Mouse (Mus musculus) lung, embryonic 14.5 days (tissue): ENCODE measurements around the gene Gm37240. TPM values are rescaled to one million over a fixed set of nuclear protein-coding genes. Genes with fewer than 3 reads are reported as not detected.
A peak's percentile ranks its signal among the peaks of the same experiment; 100 is the strongest.

Source experiments
- ATAC-seq: fragments of 200-750 bp; cut with Nextera tagmentation; 2 replicates; pipeline ENCODE4 v1.8.0; 2017; ENCODE audit warnings: mild to moderate bottlenecking, moderate TSS enrichment, moderate library complexity; ENCODE audit not compliant: insufficient read depth
- DNase-seq: peaks from one replicate; pipeline ENCODE4 v3.0.0-alpha.2; 2015
- H3K27ac ChIP-seq: fragments of 300-500 bp; sonication (generic); 2 replicates; pipeline ENCODE4 v1.5.1; 2014; ENCODE audit warnings: low read depth, mild to moderate bottlenecking, moderate library complexity
- H3K27me3 ChIP-seq: fragments of 300-500 bp; sonication (generic); 2 replicates; pipeline ENCODE4 v1.6.1; 2014; ENCODE audit warnings: low read length, control low read depth; ENCODE audit not compliant: insufficient read depth
- H3K36me3 ChIP-seq: fragments of 300-500 bp; sonication (generic); 2 replicates; pipeline ENCODE4 v1.6.1; 2014; ENCODE audit warnings: control low read depth; ENCODE audit not compliant: insufficient read depth
- H3K4me1 ChIP-seq: fragments of 300-500 bp; sonication (generic); 2 replicates; pipeline ENCODE4 v1.6.1; 2014; ENCODE audit warnings: antibody characterized with exemption, control low read depth; ENCODE audit not compliant: insufficient read depth
- H3K4me2 ChIP-seq: fragments of 300-500 bp; sonication (generic); 2 replicates; pipeline ENCODE4 v1.6.1; 2014; ENCODE audit warnings: mild to moderate bottlenecking
- H3K4me3 ChIP-seq: fragments of 300-500 bp; sonication (generic); 2 replicates; pipeline ENCODE4 v1.5.1; 2014; ENCODE audit warnings: low read depth, low read length
- H3K9ac ChIP-seq: fragments of 300-500 bp; sonication (generic); 2 replicates; pipeline ENCODE4 v1.6.1; 2014
- H3K9me3 ChIP-seq: fragments of 300-500 bp; sonication (generic); 2 replicates; pipeline ENCODE4 v1.6.1; 2016; ENCODE audit warnings: low read depth, low read length, control low read depth
- CTCF ChIP-seq: IDR thresholded peaks from 2 replicates; pipeline ENCODE4 v1.5.1; 2016; ENCODE audit warnings: antibody characterized with exemption, low read depth
- WGBS: fragments of 180-500 bp; shearing (Covaris S2); extraction: QIAGEN DNeasy Blood & Tissue Kit; methylation state at CpG from one replicate; pipeline ENCODE4 v1.1.7; 2014; 5-methylcytosine and 5-hydroxymethylcytosine counted together
- polyA plus RNA-seq: library from polyadenylated mRNA; unstranded; fragments of >200 nt; fragmentation: Nextera tagmentation; extraction: Ambion mirVana; gene quantifications from 2 replicates; pipeline ENCODE4 v1.2.1, GENCODE M21; 2014

Gm37240 gene
- polyA plus RNA-seq, 1 experiment from 2014 or later: 4.5 TPM

GRCm38 (mm10) chr3:84923670-84924069 is 963.6 kb downstream of the Gm37240 start:
- no peak for TF ChIP-seq CTCF
- no peaks in the 10 kb centered on the region for H3K36me3 ChIP-seq
- no peak overlapping the region for H3K9ac ChIP-seq
- no peaks in the 10 kb centered on the region for H3K9me3 ChIP-seq
- DNase-seq (no peak), ATAC-seq (no peak)
- no peak overlapping the region for H3K4me2 ChIP-seq
- no peaks in the 10 kb centered on the region for H3K27me3 ChIP-seq
- H3K4me3 ChIP-seq: no peak overlapping the region
- WGBS: 54% methylated on average over 1 of the region's 1 CpGs
- H3K27ac ChIP-seq: no peak overlapping the region
- no peaks in the 10 kb centered on the region; the same call in 1 of the 2 replicates for H3K4me1 ChIP-seq

- TF ChIP-seq CTCF: no peak
- Histone ChIP-seq H3K4me2 (no peak overlapping the region), H3K9me3 (no peaks in the 10 kb centered on the region), H3K27me3 (no peaks in the 10 kb centered on the region), H3K36me3 (no peaks in the 10 kb centered on the region), H3K4me3 (no peak overlapping the region), H3K27ac (no peak overlapping the region), H3K4me1 (no peaks in the 10 kb centered on the region; the same call in 1 of the 2 replicates), H3K9ac (no peak overlapping the region)
- WGBS: 88% methylated on average over 1 of the region's 1 CpGs
- ATAC-seq (no peak), DNase-seq (no peak)
Observed at GRCm38 (mm10) chr3:84923256-84923655, 964.1 kb downstream of the Gm37240 start.

- WGBS: 71% methylated on average over 6 of the region's 6 CpGs
- no peaks in the 10 kb centered on the region for H3K36me3 ChIP-seq
- H3K4me2 ChIP-seq: no peak overlapping the region
- no peaks in the 10 kb centered on the region for H3K9me3 ChIP-seq
- H3K27ac ChIP-seq: no peak overlapping the region
- TF ChIP-seq CTCF: peak; percentile 65
- peak; percentile 44; the same call in 1 of the 2 replicates for ATAC-seq
- no peak overlapping the region for H3K9ac ChIP-seq
- no peaks in the 10 kb centered on the region; the same call in 1 of the 2 replicates for H3K4me1 ChIP-seq
- H3K27me3 ChIP-seq: no peaks in the 10 kb centered on the region
- peak; percentile 84 for DNase-seq
- no peak overlapping the region for H3K4me3 ChIP-seq
Observed at GRCm38 (mm10) chr3:84921704-84922420, 965.5 kb downstream of the Gm37240 start.

- no peak for ATAC-seq
- H3K36me3 ChIP-seq: no peaks in the 10 kb centered on the region
- H3K9ac ChIP-seq: no peak overlapping the region
- no peak for TF ChIP-seq CTCF
- H3K4me3 ChIP-seq: no peak overlapping the region
- no peak overlapping the region for H3K27ac ChIP-seq
- H3K9me3 ChIP-seq: no peaks in the 10 kb centered on the region
- no peaks in the 10 kb centered on the region for H3K27me3 ChIP-seq
- no peak overlapping the region for H3K4me2 ChIP-seq
- no peaks in the 10 kb centered on the region for H3K4me1 ChIP-seq
- no peak for DNase-seq
- 58% methylated on average over 9 of the region's 9 CpGs for WGBS
Observed at GRCm38 (mm10) chr3:84917903-84918679, 969.2 kb downstream of the Gm37240 start.

- peak; percentile 46 for TF ChIP-seq CTCF
- Histone ChIP-seq H3K27me3 (no peaks in the 10 kb centered on the region), H3K4me1 (no peaks in the 10 kb centered on the region), H3K9me3 (no peaks in the 10 kb centered on the region), H3K9ac (no peak overlapping the region), H3K4me2 (no peak overlapping the region), H3K36me3 (no peaks in the 10 kb centered on the region), H3K27ac (no peak overlapping the region), H3K4me3 (no peak overlapping the region)
- no peak for ATAC-seq
- WGBS: 27% methylated on average over 1 of the region's 1 CpGs
- DNase-seq: peak; percentile 41
Observed at GRCm38 (mm10) chr3:84914284-84914683, 973.0 kb downstream of the Gm37240 start.

GRCm38 (mm10) chr3:84906528-84906927 is 980.8 kb downstream of the Gm37240 start:
- 25% methylated on average over 1 of the region's 1 CpGs for WGBS
- ATAC-seq: no peak

GRCm38 (mm10) chr3:84897952-84898351 is 989.4 kb downstream of the Gm37240 start:
- Histone ChIP-seq H3K36me3 (no peaks in the 10 kb centered on the region), H3K27ac (no peak overlapping the region), H3K9me3 (no peaks in the 10 kb centered on the region), H3K4me3 (no peak overlapping the region), H3K4me1 (no peaks in the 10 kb centered on the region), H3K4me2 (no peak overlapping the region), H3K27me3 (no peaks in the 10 kb centered on the region), H3K9ac (no peak overlapping the region)
- 66% methylated on average over 8 of the region's 8 CpGs for WGBS
- no peak for TF ChIP-seq CTCF
- no peak for ATAC-seq
- no peak for DNase-seq

More at GRCm38 (mm10) chr3:84906528-84906927, 980.8 kb downstream of the Gm37240 start:
- Histone ChIP-seq H3K27me3 (no peaks in the 10 kb centered on the region), H3K9ac (no peak overlapping the region), H3K4me1 (no peaks in the 10 kb centered on the region), H3K9me3 (no peaks in the 10 kb centered on the region), H3K4me2 (no peak overlapping the region), H3K4me3 (no peak overlapping the region), H3K36me3 (no peaks in the 10 kb centered on the region), H3K27ac (no peak overlapping the region)
- peak; percentile 81 for DNase-seq
- TF ChIP-seq CTCF: peak; percentile 66
